Mouse (Mus musculus): ENCODE measurements around the gene Mcm2. TPM values are rescaled to one million over a fixed set of nuclear protein-coding genes. Genes with fewer than 3 reads are reported as not detected.

Mcm2 gene
- polyA plus RNA-seq, 1 experiment from 2014 or later: 27.3 TPM

DNA sequence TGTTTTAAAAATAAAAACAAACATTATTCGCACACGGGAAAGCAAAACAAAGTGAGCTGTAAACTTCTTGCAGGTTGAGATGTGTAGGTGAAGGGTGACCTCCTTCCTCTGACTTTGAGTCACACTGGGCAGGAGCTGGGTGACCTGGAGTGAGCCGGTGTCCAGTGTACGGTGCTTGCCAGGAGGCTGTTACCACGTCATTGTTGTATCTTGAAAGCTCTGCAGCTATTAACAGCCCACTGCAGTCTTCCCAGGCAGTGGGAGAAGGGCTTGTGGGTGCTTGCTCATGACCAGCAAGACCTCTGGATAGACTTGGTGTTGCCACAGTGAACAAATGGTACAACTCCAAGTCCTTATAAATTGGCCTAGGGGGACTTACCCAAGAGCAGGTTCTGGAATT, 16.2 kb upstream of the Mcm2 start:
- Histone ChIP-seq H3K36me3 (ENCODE audit: control insufficient read depth, insufficient read depth, low read length) (peaks cover 5% of the 10 kb centered on the region), H3K4me2 (ENCODE audit: low read length) (no peak overlapping the region), H3K4me3 (ENCODE audit: low read length) (no peak overlapping the region), H3K9ac (ENCODE audit: low read depth, low read length) (no peak overlapping the region), H3K4me1 (ENCODE audit: control insufficient read depth, insufficient read depth, low read depth, low read length) (peaks cover 3% of the 10 kb centered on the region; the same call in 1 of the 2 replicates), H3K9me3 (ENCODE audit: control insufficient read depth, low read length) (no peaks in the 10 kb centered on the region), H3K27ac (ENCODE audit: low read depth, low read length) (no peak overlapping the region), H3K27me3 (replicated peaks; ENCODE audit: control insufficient read depth, insufficient read depth, low read length) (no peaks in the 10 kb centered on the region)
- ATAC-seq: no peak
- WGBS: 80% methylated on average over 5 of the region's 5 CpGs

DNA sequence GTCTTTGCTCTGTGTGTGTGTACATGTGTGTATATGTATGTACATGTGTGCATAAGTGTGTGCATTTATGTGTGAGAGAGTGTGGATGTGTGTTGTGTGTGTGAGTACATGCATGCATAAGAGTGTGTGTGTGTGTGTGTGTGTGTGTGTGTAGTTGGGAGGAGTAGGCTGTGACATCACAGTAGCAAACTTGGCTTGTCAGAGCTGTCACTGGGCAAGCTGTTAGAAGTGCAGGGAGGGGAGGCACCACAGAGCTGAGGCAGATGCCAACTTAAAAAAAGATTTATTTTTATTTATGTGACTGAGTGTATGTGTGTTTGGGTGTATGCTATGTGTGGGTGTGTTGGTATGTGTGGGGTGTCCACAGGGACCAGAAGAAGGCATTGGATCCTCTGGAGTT, 14.9 kb upstream of the Mcm2 start:
- Histone ChIP-seq H3K4me2 (ENCODE audit: low read length) (no peak overlapping the region), H3K9ac (ENCODE audit: low read depth, low read length) (no peak overlapping the region), H3K36me3 (ENCODE audit: control insufficient read depth, insufficient read depth, low read length) (peaks cover 5% of the 10 kb centered on the region), H3K27ac (ENCODE audit: low read depth, low read length) (no peak overlapping the region), H3K4me1 (ENCODE audit: control insufficient read depth, insufficient read depth, low read depth, low read length) (peaks cover 3% of the 10 kb centered on the region; the same call in 1 of the 2 replicates), H3K27me3 (replicated peaks; ENCODE audit: control insufficient read depth, insufficient read depth, low read length) (no peaks in the 10 kb centered on the region), H3K9me3 (ENCODE audit: control insufficient read depth, low read length) (no peaks in the 10 kb centered on the region), H3K4me3 (ENCODE audit: low read length) (no peak overlapping the region)
- ATAC-seq: no peak

DNA sequence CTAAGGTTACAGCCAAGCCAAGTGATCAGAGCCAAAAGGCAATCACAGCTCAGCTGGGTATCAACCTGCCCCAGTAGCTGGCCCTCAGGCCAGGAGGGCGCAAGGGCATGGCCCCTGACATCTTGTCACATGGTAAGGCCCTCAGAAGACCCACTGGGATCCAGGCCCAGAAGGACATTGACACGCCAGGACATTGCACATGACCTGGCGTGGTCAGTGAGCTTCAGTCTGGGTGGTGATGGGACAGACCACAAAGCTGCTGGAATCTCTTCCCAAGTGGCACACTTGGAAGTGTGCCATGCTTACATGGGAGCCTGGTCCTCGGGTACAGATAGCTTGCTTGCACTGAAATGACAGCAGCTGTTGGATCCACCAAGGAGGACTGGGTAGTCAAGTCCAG, 14.4 kb upstream of the Mcm2 start:
- no peak for ATAC-seq
- Histone ChIP-seq H3K27me3 (replicated peaks; ENCODE audit: control insufficient read depth, insufficient read depth, low read length) (no peaks in the 10 kb centered on the region), H3K9me3 (ENCODE audit: control insufficient read depth, low read length) (no peaks in the 10 kb centered on the region), H3K4me3 (ENCODE audit: low read length) (no peak overlapping the region), H3K9ac (ENCODE audit: low read depth, low read length) (no peak overlapping the region), H3K4me1 (ENCODE audit: control insufficient read depth, insufficient read depth, low read depth, low read length) (peaks cover 3% of the 10 kb centered on the region; the same call in 1 of the 2 replicates), H3K4me2 (ENCODE audit: low read length) (no peak overlapping the region), H3K27ac (ENCODE audit: low read depth, low read length) (no peak overlapping the region), H3K36me3 (ENCODE audit: control insufficient read depth, insufficient read depth, low read length) (peaks cover 5% of the 10 kb centered on the region)
- 80% methylated on average over 4 of the region's 4 CpGs for WGBS

DNA sequence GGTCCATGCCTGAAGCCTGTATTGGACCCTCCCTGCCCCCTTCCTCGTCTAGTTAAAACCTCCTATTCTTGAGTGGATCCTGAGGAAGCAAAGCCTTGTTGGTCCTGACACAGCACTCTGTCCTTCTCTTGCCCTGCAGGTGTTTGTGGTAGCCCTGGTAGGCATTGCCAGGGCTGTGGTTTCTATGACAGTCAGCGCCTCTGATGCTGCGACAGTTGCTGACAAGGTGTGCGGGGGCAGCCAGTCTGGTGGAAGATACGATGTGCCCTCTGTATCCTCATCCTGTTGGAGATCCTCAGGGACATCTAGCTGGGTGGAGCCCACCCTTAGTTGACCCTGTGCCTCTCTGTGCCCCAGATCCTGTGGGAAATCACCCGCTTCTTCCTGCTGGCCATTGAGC, 10.6 kb upstream of the Mcm2 start:
- Histone ChIP-seq H3K4me3 (ENCODE audit: low read length) (no peak overlapping the region), H3K9me3 (ENCODE audit: control insufficient read depth, low read length) (no peaks in the 10 kb centered on the region), H3K27me3 (replicated peaks; ENCODE audit: control insufficient read depth, insufficient read depth, low read length) (no peaks in the 10 kb centered on the region), H3K4me1 (ENCODE audit: control insufficient read depth, insufficient read depth, low read depth, low read length) (peaks cover under 1% of the 10 kb centered on the region), H3K36me3 (ENCODE audit: control insufficient read depth, insufficient read depth, low read length) (peaks cover 5% of the 10 kb centered on the region), H3K27ac (ENCODE audit: low read depth, low read length) (no peak overlapping the region), H3K9ac (ENCODE audit: low read depth, low read length) (no peak overlapping the region), H3K4me2 (ENCODE audit: low read length) (no peak overlapping the region)
- WGBS: 91% methylated on average over 6 of the region's 6 CpGs
- no peak for ATAC-seq

DNA sequence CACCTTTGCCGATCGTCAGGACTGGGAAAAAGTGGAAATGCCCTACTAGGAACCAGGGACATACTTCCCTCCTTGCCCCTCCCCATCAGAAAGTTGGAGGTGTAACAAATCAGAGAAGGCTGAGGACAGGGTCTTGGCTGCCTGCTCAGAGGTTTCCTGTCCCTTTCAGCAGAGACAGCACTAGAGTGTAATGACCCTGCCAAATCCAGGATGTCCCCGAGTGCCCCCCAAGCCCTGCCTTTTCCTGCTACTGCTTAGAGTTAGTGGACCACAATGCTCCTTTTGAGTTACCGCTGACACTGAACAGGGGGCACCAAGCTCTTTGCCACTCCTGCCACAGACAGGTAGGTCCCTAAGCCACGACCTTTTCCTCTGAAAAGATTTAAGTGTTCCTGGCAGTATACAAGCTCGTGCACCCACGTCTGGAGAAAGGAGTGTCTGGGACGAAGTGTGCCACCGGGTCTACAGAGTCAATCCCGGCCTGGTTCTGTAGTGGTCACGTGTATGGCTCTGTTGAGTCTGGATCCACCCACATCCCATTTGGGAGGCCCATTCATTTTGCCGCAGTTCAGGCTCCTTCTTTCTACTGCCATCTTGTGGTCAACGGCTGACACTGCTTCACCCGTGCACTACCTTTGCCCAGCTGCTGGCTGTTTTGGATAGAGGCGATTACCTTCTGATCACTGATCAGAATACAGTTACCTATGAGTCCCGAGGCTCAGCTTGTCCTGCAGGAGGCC, 8.0 kb upstream of the Mcm2 start:
- 18% methylated on average over 16 of the region's 16 CpGs for WGBS
- Histone ChIP-seq H3K4me1 (ENCODE audit: control insufficient read depth, insufficient read depth, low read depth, low read length) (peaks cover 14% of the 10 kb centered on the region), H3K9me3 (ENCODE audit: control insufficient read depth, low read length) (no peaks in the 10 kb centered on the region), H3K27me3 (replicated peaks; ENCODE audit: control insufficient read depth, insufficient read depth, low read length) (no peaks in the 10 kb centered on the region), H3K9ac (ENCODE audit: low read depth, low read length) (peak overlapping the region; percentile 25; the same call in 1 of the 2 replicates), H3K4me2 (ENCODE audit: low read length) (peak overlapping the region; percentile 38), H3K4me3 (ENCODE audit: low read length) (no peak overlapping the region), H3K36me3 (ENCODE audit: control insufficient read depth, insufficient read depth, low read length) (peaks cover 4% of the 10 kb centered on the region), H3K27ac (ENCODE audit: low read depth, low read length) (no peak overlapping the region)
- 0 out of 2 replicates have a peak, but pooled peaks have one; percentile 10 for ATAC-seq

DNA sequence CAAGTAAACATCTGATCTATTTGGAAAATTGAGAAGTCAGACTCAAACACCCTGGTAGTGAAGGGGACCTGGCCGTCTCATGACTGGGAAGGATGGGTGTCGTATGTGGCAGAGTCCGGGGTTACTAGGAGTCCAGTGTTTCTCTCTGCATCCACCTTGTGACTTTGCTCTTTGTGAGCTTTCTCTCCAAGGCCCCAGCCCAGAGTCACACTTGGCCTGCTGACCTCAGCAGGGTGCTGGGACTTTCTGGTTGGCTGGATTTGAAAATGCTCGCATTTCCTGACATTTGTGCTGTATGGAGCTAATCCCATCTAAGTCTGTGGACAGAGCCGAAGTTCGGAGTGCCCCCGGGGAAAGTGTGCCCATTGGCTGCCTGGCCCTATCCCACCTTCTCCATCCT, 6.5 kb upstream of the Mcm2 start:
- no peaks in the 10 kb centered on the region for H3K36me3 ChIP-seq (ENCODE audit: control insufficient read depth, insufficient read depth, low read length)
- no peak for ATAC-seq

DNA sequence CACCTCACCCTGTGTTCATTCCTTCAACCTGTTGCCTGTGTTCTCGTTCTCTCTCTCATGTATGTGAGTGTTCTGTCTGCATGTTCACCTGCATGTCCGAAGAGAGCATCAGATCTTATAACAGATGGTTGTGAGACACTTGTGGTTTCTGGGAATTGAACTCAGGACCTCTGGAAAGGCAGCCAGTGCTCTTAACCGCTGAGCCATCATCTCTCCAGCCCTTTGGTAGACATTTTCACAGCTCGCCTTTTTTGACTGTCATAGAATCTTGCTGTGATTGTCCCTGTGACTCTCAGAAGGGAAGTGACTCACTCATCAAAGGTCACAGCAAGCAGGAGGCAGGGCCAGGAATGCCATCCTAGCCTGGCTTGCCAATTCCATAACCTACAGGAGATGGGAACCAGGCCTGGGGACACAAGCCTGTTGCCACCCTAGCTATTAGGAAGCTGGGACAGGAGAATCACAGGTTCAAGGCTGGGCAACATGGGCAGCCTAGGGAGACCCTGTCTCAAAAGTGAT, 5.9 kb upstream of the Mcm2 start:
- H3K9me3 ChIP-seq (ENCODE audit: control insufficient read depth, low read length): no peaks in the 10 kb centered on the region
- H3K36me3 ChIP-seq (ENCODE audit: control insufficient read depth, insufficient read depth, low read length): no peaks in the 10 kb centered on the region
- H3K9ac ChIP-seq (ENCODE audit: low read depth, low read length): no peak overlapping the region
- no peak for ATAC-seq
- H3K27me3 ChIP-seq (replicated peaks; ENCODE audit: control insufficient read depth, insufficient read depth, low read length): no peaks in the 10 kb centered on the region
- H3K4me2 ChIP-seq (ENCODE audit: low read length): no peak overlapping the region
- no peak overlapping the region for H3K4me3 ChIP-seq (ENCODE audit: low read length)
- H3K4me1 ChIP-seq (ENCODE audit: control insufficient read depth, insufficient read depth, low read depth, low read length): peaks cover 21% of the 10 kb centered on the region
- WGBS: 94% methylated on average over 4 of the region's 4 CpGs
- no peak overlapping the region for H3K27ac ChIP-seq (ENCODE audit: low read depth, low read length)

More for the DNA sequence above, 6.5 kb upstream of the Mcm2 start:
- 81% methylated on average over 7 of the region's 7 CpGs for WGBS
- Histone ChIP-seq H3K4me2 (ENCODE audit: low read length) (no peak overlapping the region), H3K4me1 (ENCODE audit: control insufficient read depth, insufficient read depth, low read depth, low read length) (peaks cover 21% of the 10 kb centered on the region), H3K9me3 (ENCODE audit: control insufficient read depth, low read length) (no peaks in the 10 kb centered on the region), H3K4me3 (ENCODE audit: low read length) (no peak overlapping the region), H3K27ac (ENCODE audit: low read depth, low read length) (no peak overlapping the region), H3K9ac (ENCODE audit: low read depth, low read length) (no peak overlapping the region), H3K27me3 (replicated peaks; ENCODE audit: control insufficient read depth, insufficient read depth, low read length) (no peaks in the 10 kb centered on the region)

DNA sequence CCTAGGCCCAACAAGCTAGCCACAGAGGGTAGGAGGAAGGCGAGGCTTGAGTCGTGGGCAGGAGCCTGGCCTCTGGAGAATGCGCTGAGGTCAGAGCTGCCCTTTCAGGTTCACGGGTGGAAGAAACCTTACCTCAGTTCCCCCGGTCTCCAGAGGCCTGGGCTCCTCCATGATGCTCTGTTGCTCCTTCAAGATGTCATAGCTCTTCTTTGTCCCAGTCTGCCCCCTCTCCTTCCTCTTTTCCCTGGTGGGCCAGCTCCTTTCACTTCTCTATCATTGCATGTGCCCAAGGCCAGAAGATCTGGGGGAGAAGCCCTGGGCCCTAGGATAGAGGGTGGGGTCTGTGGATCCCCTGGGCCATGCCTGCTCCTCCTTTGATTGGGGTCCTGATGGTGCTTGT, 5.1 kb upstream of the Mcm2 start:
- Histone ChIP-seq H3K4me1 (ENCODE audit: control insufficient read depth, insufficient read depth, low read depth, low read length) (peaks cover 21% of the 10 kb centered on the region), H3K9ac (ENCODE audit: low read depth, low read length) (peak overlapping the region; percentile 77; the same call in 1 of the 2 replicates), H3K4me3 (ENCODE audit: low read length) (peak overlapping the region; percentile 72; the same call in 1 of the 2 replicates), H3K36me3 (ENCODE audit: control insufficient read depth, insufficient read depth, low read length) (no peaks in the 10 kb centered on the region), H3K4me2 (ENCODE audit: low read length) (peak overlapping the region; percentile 85), H3K9me3 (ENCODE audit: control insufficient read depth, low read length) (no peaks in the 10 kb centered on the region), H3K27me3 (replicated peaks; ENCODE audit: control insufficient read depth, insufficient read depth, low read length) (no peaks in the 10 kb centered on the region), H3K27ac (ENCODE audit: low read depth, low read length) (no peak overlapping the region)
- WGBS: 91% methylated on average over 5 of the region's 5 CpGs
- no peak for ATAC-seq

DNA sequence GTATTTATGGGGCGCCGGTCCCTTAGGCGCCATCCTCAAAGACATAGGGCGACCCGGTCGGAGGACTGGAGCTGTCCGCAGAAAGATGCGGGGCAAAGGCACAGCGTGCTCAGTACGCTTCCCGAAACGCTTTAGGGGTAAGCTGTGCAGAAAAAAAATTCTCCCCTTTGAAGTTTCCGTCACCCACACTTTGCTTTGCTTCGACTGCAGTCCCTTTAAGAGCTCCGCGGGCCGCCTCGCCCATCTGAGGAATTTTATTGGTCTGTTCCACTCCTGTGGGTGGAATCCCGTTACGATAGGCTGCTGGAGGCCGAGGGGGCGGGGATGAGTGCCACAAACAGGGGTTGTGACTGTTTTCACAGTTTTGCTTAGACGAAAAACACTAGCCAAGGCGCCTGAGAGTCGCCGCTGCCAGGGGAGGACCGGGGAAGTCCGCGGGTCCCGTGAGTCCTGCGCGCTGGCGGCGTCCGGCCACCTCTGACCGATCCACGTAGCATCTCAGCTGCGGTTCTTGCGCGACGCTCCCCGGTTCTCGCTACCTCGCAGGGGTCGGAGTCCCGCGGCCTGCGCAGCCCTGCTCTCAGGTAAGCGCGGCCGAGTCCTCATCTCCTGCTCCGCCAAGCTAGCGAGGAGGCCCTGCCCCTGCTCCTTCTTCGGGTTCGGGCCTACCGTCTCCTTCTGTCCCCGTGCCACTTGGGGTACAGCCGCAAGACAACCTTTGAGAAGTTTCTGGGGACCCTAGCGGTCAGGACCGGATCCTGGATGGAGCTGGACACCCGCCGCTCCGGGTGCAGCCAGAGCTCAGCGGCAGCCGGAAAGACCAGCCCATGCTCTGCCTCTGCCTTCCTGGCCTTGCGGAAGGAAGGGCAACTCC, 3.6 kb upstream of the Mcm2 start, which contains the start of gene Tpra1:
TSS of gene Tpra1 (plus strand) at position 305 of the 874 bp plus-strand sequence.
- under 1% methylated on average over 55 of the region's 66 CpGs for WGBS
- ATAC-seq: peak; percentile 93
- Histone ChIP-seq H3K27ac (ENCODE audit: low read depth, low read length) (peak within 1 kb of the TSS; percentile 88), H3K9ac (ENCODE audit: low read depth, low read length) (peak within 1 kb of the TSS; percentile 77), H3K9me3 (ENCODE audit: control insufficient read depth, low read length) (no peaks in the 10 kb centered on the region), H3K4me2 (ENCODE audit: low read length) (peak within 1 kb of the TSS; percentile 85), H3K36me3 (ENCODE audit: control insufficient read depth, insufficient read depth, low read length) (no peaks in the 10 kb centered on the region), H3K27me3 (replicated peaks; ENCODE audit: control insufficient read depth, insufficient read depth, low read length) (no peaks in the 10 kb centered on the region), H3K4me3 (ENCODE audit: low read length) (peak within 1 kb of the TSS; percentile 72), H3K4me1 (ENCODE audit: control insufficient read depth, insufficient read depth, low read depth, low read length) (peaks cover 25% of the 10 kb centered on the region)
